In genomic region chr6:54886195-54886594, GRCm38 (mm10) we compare ENCODE assay signal across 28 mouse cellular contexts.
A peak's percentile ranks its signal among the peaks of the same experiment; 100 is the strongest.
DNase-seq lines count a peak whose midpoint lies in the region; ATAC-seq and TF ChIP-seq lines count a peak whose summit lies in the region.
"Had no signal": no experiment of that assay in that cellular context is flagged by ENCODE, and none has a peak within 500 bp of the region (broad histone marks: within the 10 kb centered on the region; RNA-seq: fewer than 3 reads in every experiment).

No protein-coding gene starts in this region.

- 0 out of 2 replicates have a peak, but pooled peaks have one; percentile 38 for ATAC-seq in lung, embryonic 16.5 days (ENCODE audit: low read depth)
- ATAC-seq in megakaryocyte, adult 5-6 weeks (ENCODE audit: poor library complexity, severe bottlenecking) = peak; percentile 64
- ATAC-seq: forebrain, embryonic 13.5 days; forebrain, embryonic 16.5 days; hindbrain, postnatal 0 days; inflammation-experienced regulatory T-cells, adult 6 months; Patski had no signal

- no peak for TF ChIP-seq POLR2A in ES-Bruce4 (IDR thresholded peaks at IDR 0.05; ENCODE audit: insufficient read depth, low read length)

- H3K4me2 ChIP-seq in lung, embryonic 16.5 days (ENCODE audit: low read depth, low read length) = no peak overlapping the region
- H3K4me2 ChIP-seq: forebrain, embryonic 13.5 days; heart, embryonic 12.5 days; heart, embryonic 15.5 days; hindbrain, embryonic 14.5 days had no signal

- no peak overlapping the region for H3K4me3 ChIP-seq in lung, embryonic 16.5 days (ENCODE audit: low read length)
- no peak overlapping the region for H3K4me3 ChIP-seq in ES-Bruce4 (ENCODE audit: low read depth, low read length)
- H3K4me3 ChIP-seq: forebrain, embryonic 10.5 days; forebrain, embryonic 13.5 days; heart, embryonic 12.5 days; heart, embryonic 15.5 days had no signal

- no peaks in the 10 kb centered on the region for H3K36me3 ChIP-seq in lung, embryonic 16.5 days (ENCODE audit: control insufficient read depth, insufficient read depth, low read length)
- H3K36me3 ChIP-seq in ES-Bruce4 (ENCODE audit: control insufficient read depth, insufficient read depth, low read length, poor library complexity, severe bottlenecking) = peaks cover 17% of the 10 kb centered on the region
- H3K36me3 ChIP-seq: forebrain, embryonic 10.5 days; heart, embryonic 12.5 days; heart, embryonic 15.5 days had no signal

- no peak overlapping the region for H3K9ac ChIP-seq in lung, embryonic 16.5 days (ENCODE audit: low read length)
- no peak overlapping the region for H3K9ac ChIP-seq in ES-Bruce4 (ENCODE audit: low read depth, poor library complexity, severe bottlenecking)
- H3K9ac ChIP-seq: forebrain, embryonic 13.5 days; heart, embryonic 12.5 days; heart, embryonic 15.5 days; hindbrain, embryonic 14.5 days had no signal

- no peaks in the 10 kb centered on the region for H3K9me3 ChIP-seq in lung, embryonic 16.5 days (ENCODE audit: control insufficient read depth, low read length)
- H3K9me3 ChIP-seq in ES-Bruce4 (replicated peaks; ENCODE audit: control insufficient read depth, insufficient read depth, low read length, poor library complexity, severe bottlenecking) = no peaks in the 10 kb centered on the region
- H3K9me3 ChIP-seq: forebrain, embryonic 10.5 days; forebrain, embryonic 13.5 days; G1E; heart, embryonic 12.5 days; heart, embryonic 15.5 days had no signal

- WGBS in lung, embryonic 16.5 days = 72% methylated on average over 7 of the region's 7 CpGs

- TF ChIP-seq CTCF in ES-Bruce4 (IDR thresholded peaks at IDR 0.05; ENCODE audit: low read depth, low read length) = no peak

- DNase-seq in embryo, embryonic 10 days (ENCODE audit: low spot score) = peak; percentile 16
- DNase-seq in embryo, embryonic 11 days = no peak
- DNase-seq in lung, postnatal 10 days = no peak
- no peak for DNase-seq in left cerebral cortex, postnatal 25 days (ENCODE audit: low spot score in 2 of 2)
- DNase-seq: adrenal gland, adult 2 months; adrenal gland, postnatal 14 days; B cell, adult 2 months; cerebellum, adult 11 months; cerebellum, adult 2 months; cerebellum, adult 9-11 months; cerebellum, postnatal 25 days; gastrocnemius, postnatal 14 days; heart, adult 18-20 months; heart, postnatal 10 days; heart, postnatal 4 days had no signal

- no peaks in the 10 kb centered on the region for H3K27me3 ChIP-seq in lung, embryonic 16.5 days (ENCODE audit: control insufficient read depth, insufficient read depth, low read depth, low read length)
- H3K27me3 ChIP-seq in ES-Bruce4 (ENCODE audit: control insufficient read depth, insufficient read depth, low read length, poor library complexity, severe bottlenecking) = no peaks in the 10 kb centered on the region
- H3K27me3 ChIP-seq: forebrain, embryonic 13.5 days; heart, embryonic 12.5 days; heart, embryonic 15.5 days; Patski had no signal

- intact Hi-C loops in left cerebral cortex, postnatal 25 days (cut with DNase I) = no loop called here

- no peak overlapping the region for H3K27ac ChIP-seq in lung, embryonic 16.5 days (ENCODE audit: low read length)
- H3K27ac ChIP-seq in ES-Bruce4 (ENCODE audit: insufficient read depth, low read length) = peak overlapping the region; percentile 37; the same call in 1 of the 2 replicates
- H3K27ac ChIP-seq: forebrain, embryonic 10.5 days; forebrain, embryonic 13.5 days; heart, embryonic 15.5 days; hindbrain, embryonic 14.5 days; hindbrain, postnatal 0 days had no signal

- TF ChIP-seq EP300 in ES-Bruce4 (IDR thresholded peaks at IDR 0.05; ENCODE audit: insufficient read depth, low read depth, low read length) = no peak

- no peaks in the 10 kb centered on the region for H3K4me1 ChIP-seq in lung, embryonic 16.5 days (replicated peaks; ENCODE audit: control insufficient read depth, insufficient read depth, low read length)
- H3K4me1 ChIP-seq in ES-Bruce4 (ENCODE audit: control insufficient read depth, insufficient read depth, low read length) = peaks cover 8% of the 10 kb centered on the region
- H3K4me1 ChIP-seq: forebrain, embryonic 13.5 days; heart, embryonic 12.5 days; heart, embryonic 15.5 days had no signal
